Mouse (Mus musculus) erythroblast, embryonic 14.5 days (primary cell): ENCODE measurements around the gene Klhl21. TPM values are rescaled to one million over a fixed set of nuclear protein-coding genes. Genes with fewer than 3 reads are reported as not detected.

Source experiments
- H3K27me3 ChIP-seq: 2 replicates; pipeline ENCODE4 v1.6.1; 2012; ENCODE audit warnings: inconsistent platforms; ENCODE audit not compliant: control insufficient read depth
- H3K36me3 ChIP-seq: 2 replicates; pipeline ENCODE4 v1.6.1; 2012; ENCODE audit warnings: mild to moderate bottlenecking, inconsistent platforms; ENCODE audit not compliant: control insufficient read depth
- H3K4me1 ChIP-seq: 2 replicates; pipeline ENCODE4 v1.6.1; 2012; ENCODE audit warnings: inconsistent platforms; ENCODE audit not compliant: control insufficient read depth
- H3K4me3 ChIP-seq: replicated peaks from 2 replicates; pipeline ENCODE3; 2012; ENCODE audit warnings: moderate library complexity, mild to moderate bottlenecking, inconsistent platforms
- H3K9me3 ChIP-seq: 2 replicates; pipeline ENCODE4 v1.6.1; 2012; ENCODE audit warnings: low read length, inconsistent platforms, mixed read lengths; ENCODE audit not compliant: control insufficient read depth
- GATA1 ChIP-seq: IDR thresholded peaks from 2 replicates; pipeline ENCODE4 v1.6.1; 2012; ENCODE audit warnings: low read length, inconsistent platforms, mixed read lengths
- TAL1 ChIP-seq: IDR thresholded peaks from 3 replicates; pipeline ENCODE4 v1.6.1; 2012; ENCODE audit warnings: low read length, inconsistent platforms, mixed read lengths
- polyA plus RNA-seq: library from polyadenylated mRNA; stranded (reverse); fragments of >175 nt; gene quantifications from 2 replicates; pipeline ENCODE4 v1.2.3, GENCODE M21; 2012

The Klhl21 gene
- polyA plus RNA-seq, 1 experiment = 1.1 TPM

DNA sequence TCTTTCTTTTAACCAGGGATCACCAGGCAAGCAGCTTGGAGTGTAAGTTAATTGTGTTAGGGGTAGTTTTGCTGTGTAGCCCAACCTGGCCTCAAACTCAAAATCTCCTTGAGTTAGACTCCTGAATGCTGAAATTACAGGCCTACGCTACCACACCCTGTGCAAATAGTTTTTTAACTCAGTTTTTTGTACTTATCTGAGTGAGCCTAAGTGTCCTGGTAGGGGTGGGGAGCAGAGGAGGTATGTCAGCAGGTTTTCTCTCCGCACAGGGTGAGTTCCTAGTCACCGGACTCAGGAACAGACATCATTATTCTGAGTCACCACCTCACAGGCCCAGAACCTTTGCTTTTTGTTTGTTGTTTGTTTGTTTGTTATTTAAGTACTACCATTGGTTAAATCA is 6.5 kb upstream of the Klhl21 start:
- Histone ChIP-seq H3K4me1 (peaks cover 21% of the 10 kb centered on the region), H3K36me3 (peaks cover 2% of the 10 kb centered on the region; the same call in 1 of the 2 replicates), H3K27me3 (peaks cover 9% of the 10 kb centered on the region), H3K9me3 (peaks cover 2% of the 10 kb centered on the region; the same call in 1 of the 2 replicates), H3K4me3 (no peak overlapping the region)
- no peak for TF ChIP-seq TAL1
- no peak for TF ChIP-seq GATA1

DNA sequence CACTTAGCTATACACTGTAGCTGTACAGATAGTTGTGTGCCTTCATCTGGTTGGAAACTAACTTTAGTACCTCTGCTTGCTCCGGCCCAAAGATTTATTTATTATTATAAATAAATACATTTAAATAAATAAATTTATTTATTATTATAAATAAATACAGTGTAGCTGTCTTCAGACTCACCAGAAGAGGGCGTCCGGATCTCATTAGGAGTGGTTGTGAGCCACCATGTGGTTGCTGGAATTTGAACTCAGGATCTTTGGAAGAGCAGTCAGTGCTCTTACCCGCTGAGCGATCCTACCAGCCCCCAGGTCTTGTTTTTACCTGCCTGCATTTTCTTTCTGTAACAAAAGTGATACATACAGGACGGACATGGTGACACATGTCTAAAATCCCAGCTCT is 2.5 kb upstream of the Klhl21 start:
- Histone ChIP-seq H3K36me3 (no peaks in the 10 kb centered on the region), H3K9me3 (peaks cover 2% of the 10 kb centered on the region; the same call in 1 of the 2 replicates), H3K4me3 (no peak overlapping the region), H3K4me1 (peaks cover 39% of the 10 kb centered on the region), H3K27me3 (peaks cover 34% of the 10 kb centered on the region)
- TF ChIP-seq GATA1 = no peak
- no peak for TF ChIP-seq TAL1

DNA sequence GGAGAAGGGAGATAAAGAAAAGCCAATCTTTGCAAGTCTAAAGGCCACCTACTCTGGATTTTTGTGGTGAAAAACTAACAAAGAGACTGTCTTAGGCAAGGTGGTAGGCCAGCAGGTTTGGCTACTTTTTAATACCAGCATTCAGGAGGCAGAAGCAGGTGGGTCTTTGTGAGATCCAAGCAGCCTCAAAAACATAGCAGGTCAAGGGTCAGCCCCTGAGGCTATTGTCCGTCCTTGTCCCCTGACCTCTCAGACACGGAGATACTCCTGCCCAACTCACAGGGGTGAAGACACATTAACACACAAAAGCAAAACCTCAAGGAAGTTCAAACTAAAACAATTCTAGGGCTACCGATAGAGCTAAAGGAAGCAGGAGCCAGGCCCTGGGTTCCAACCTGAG is 1.8 kb upstream of the Klhl21 start:
- H3K27me3 ChIP-seq = peaks cover 34% of the 10 kb centered on the region
- peaks cover 2% of the 10 kb centered on the region; the same call in 1 of the 2 replicates for H3K9me3 ChIP-seq
- peaks cover 45% of the 10 kb centered on the region for H3K4me1 ChIP-seq
- no peak overlapping the region for H3K4me3 ChIP-seq
- TF ChIP-seq TAL1 = no peak
- no peak for TF ChIP-seq GATA1
- peaks cover 5% of the 10 kb centered on the region for H3K36me3 ChIP-seq

DNA sequence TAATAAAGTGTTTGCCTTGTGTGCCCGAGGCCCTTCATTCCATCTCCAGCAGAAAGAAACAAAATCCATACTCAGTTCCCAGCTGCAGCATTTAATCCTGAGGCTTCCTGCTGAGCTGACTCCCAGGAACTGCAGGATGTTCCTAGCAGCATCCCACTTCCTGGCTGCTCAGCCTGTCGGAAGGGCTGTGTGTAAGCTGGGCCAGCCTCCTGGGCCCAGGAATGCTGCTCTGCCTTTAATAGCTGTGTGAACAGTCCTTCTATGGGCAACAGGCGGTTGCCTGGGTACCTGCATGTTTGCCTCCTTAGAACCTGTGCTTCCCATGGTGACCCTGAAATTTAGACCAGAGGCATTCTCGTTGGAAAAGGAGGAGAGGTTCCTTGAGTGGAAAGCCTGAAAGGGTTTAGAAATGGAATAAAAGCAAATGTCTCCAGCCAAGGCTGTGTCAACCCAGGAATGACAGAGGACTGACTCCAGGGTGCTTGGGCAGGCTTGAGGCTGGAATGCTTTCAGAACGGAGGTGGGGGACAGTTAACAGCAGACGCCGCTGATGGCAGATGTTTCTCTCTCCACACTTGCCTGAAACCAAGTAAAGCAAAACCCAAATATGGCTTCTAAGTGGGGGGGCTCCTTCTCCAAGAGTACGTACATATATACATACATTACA is 989 bp upstream of the Klhl21 start:
- Histone ChIP-seq H3K27me3 (peaks cover 34% of the 10 kb centered on the region), H3K9me3 (peaks cover 2% of the 10 kb centered on the region; the same call in 1 of the 2 replicates), H3K4me1 (peaks cover 53% of the 10 kb centered on the region), H3K4me3 (peak overlapping the region; percentile 84), H3K36me3 (peaks cover 13% of the 10 kb centered on the region)
- TF ChIP-seq TAL1 (no peak), GATA1 (no peak)

DNA sequence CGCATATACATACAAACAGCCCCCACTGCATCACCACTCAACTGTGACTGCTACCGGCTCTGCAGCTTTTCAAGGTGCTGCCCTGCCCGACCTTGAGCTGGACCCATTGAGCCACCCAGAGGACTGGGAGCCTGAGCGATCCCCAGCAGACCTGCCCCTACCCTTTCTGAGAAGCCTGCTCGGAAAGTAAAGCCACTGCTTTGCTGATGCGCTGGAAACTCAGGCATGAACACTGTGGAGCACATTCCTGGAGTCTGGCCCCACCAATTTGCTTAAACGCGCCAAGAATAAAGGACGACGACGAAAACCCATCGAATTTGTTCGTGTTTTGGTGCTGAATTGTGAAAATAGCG is 479 bp upstream of the Klhl21 start:
- Histone ChIP-seq H3K27me3 (peaks cover 34% of the 10 kb centered on the region), H3K36me3 (peaks cover 18% of the 10 kb centered on the region), H3K4me3 (peak overlapping the region; percentile 84), H3K4me1 (peaks cover 58% of the 10 kb centered on the region), H3K9me3 (peaks cover 2% of the 10 kb centered on the region; the same call in 1 of the 2 replicates)
- no peak for TF ChIP-seq GATA1
- no peak for TF ChIP-seq TAL1

DNA sequence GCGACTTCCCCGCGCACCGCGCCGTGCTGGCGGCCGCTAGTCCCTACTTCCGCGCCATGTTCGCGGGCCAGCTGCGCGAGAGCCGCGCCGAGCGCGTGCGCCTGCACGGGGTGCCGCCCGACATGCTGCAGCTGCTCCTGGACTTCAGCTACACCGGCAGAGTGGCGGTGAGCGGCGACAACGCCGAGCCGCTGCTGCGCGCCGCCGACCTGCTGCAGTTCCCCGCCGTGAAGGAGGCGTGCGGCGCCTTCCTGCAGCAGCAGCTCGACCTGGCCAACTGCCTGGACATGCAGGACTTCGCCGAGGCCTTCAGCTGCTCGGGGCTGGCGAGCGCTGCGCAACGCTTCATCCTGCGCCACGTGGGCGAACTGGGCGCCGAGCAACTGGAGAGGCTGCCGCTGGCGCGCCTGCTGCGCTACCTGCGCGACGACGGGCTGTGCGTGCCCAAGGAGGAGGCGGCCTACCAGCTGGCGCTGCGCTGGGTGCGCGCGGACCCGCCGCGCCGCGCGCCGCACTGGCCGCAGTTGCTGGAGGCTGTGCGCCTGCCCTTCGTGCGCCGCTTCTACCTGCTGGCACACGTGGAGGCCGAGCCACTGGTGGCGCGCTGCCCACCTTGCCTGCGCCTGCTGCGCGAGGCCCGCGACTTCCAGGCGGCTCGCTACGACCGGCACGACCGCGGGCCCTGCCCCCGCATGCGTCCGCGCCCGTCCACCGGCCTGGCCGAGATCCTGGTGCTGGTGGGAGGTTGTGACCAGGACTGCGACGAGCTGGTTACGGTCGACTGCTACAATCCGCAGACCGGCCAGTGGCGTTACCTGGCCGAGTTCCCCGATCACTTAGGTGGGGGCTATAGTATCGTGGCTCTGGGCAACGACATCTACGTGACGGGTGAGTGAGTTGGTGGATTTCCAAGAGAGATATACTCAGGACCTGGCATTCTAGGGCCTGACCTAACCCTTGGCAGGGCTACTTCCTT is 761 bp downstream of the Klhl21 start:
- H3K4me1 ChIP-seq = peaks cover 66% of the 10 kb centered on the region
- peaks cover 2% of the 10 kb centered on the region; the same call in 1 of the 2 replicates for H3K9me3 ChIP-seq
- H3K27me3 ChIP-seq = peaks cover 34% of the 10 kb centered on the region
- TF ChIP-seq TAL1 = no peak
- TF ChIP-seq GATA1 = no peak
- peak overlapping the region; percentile 84 for H3K4me3 ChIP-seq
- peaks cover 31% of the 10 kb centered on the region for H3K36me3 ChIP-seq

DNA sequence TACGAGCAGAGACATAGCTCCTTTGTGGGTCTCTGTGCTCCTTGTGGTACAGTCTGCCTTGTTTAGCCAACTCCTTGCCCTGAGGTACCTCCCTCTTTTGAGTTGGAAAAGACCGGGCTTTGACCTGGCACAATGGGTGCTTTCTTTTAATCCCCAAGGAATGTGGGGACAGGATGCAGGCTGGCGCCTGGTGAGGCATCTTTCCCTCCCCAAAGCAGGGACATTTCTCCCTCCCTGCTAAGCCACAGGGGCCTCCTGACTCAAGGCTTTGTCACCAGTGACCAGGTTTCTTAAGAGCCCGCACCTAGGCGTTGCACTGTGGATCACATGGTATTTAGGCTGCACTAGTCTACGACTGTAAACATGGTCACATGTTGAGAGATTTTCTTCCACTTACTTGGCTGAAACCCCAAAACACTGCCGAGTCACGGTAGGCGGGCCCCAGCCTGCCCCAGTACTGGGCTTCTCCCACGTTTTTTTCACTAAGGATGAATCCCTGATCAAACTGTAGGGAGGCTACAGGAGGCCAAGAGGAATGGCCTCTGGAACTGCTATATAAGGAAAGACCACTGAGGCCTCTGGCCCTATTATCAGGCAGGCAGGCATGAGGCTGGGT is 1.6 kb downstream of the Klhl21 start:
- peaks cover 66% of the 10 kb centered on the region for H3K4me1 ChIP-seq
- no peaks in the 10 kb centered on the region for H3K9me3 ChIP-seq
- H3K4me3 ChIP-seq = peak overlapping the region; percentile 84
- no peak for TF ChIP-seq TAL1
- TF ChIP-seq GATA1 = no peak
- H3K36me3 ChIP-seq = peaks cover 39% of the 10 kb centered on the region
- peaks cover 34% of the 10 kb centered on the region for H3K27me3 ChIP-seq

DNA sequence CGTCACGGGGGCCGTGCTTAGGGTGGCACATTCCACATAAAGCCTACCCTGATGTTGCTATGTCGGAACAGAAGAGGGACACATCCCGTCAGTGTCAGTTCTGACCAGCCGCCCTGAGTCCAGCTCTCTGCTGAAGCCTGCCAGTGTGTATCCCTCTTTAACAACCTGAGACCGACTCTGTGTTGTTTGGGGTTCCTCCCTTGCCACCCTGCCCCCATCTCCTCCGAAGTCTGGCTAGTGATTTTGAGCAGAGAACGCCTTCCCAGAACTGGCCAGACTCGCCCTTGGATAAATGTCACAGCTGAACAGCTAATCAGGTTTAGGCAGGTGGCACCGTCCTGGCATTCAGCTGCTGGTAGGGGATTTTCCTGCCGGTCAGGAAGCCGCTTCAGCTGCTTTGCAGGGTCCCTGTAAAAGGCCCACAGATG is 2.1 kb downstream of the Klhl21 start:
- Histone ChIP-seq H3K4me1 (peaks cover 64% of the 10 kb centered on the region), H3K27me3 (peaks cover 34% of the 10 kb centered on the region), H3K36me3 (peaks cover 44% of the 10 kb centered on the region), H3K9me3 (no peaks in the 10 kb centered on the region), H3K4me3 (peak overlapping the region; percentile 84)
- TF ChIP-seq TAL1 (0 out of 3 replicates have a peak, but pooled peaks have one; percentile 19), GATA1 (no peak)
